Mouse (Mus musculus) lung, adult 2 months (tissue): ENCODE measurements at regions not wholly inside any gene's neighbourhood (a gene's known extent, or its start where the extent isn't known, plus 50 kb on each side); places are given as distances from the start of the nearest gene placed in this dataset.

Experiments
- CTCF ChIP-seq: fragments of 200-500 bp; IDR thresholded peaks from 2 replicates; pipeline ENCODE4 v1.5.1; 2011; ENCODE audit warnings: mild to moderate bottlenecking, low read length, control low read depth; ENCODE audit not compliant: insufficient read depth
- POLR2A ChIP-seq: fragments of 200-500 bp; IDR thresholded peaks from 2 replicates; pipeline ENCODE4 v1.6.1; 2011; ENCODE audit warnings: low read depth, mild to moderate bottlenecking, control low read depth, low read length, borderline replicate concordance; ENCODE audit errors: extremely low read depth

- TF ChIP-seq POLR2A (no peak), CTCF (no peak)
These were observed 304.4 kb downstream of the Hlx start for GRCm38 (mm10) chr1:184428035-184428434.
